Mouse (Mus musculus) G1E (cell line): ENCODE data around the gene Clcn2. TPM values are rescaled to one million over a fixed set of nuclear protein-coding genes. Genes with fewer than 3 reads are reported as not detected.
A peak's percentile ranks its signal among the peaks of the same experiment; 100 is the strongest.

ENCODE experiments used
- ATAC-seq: 2 replicates; pipeline ENCODE4 v1.8.0; 2016; ENCODE audit warnings: mild to moderate bottlenecking; ENCODE audit not compliant: insufficient number of reproducible peaks, poor library complexity, low FRiP score, severe bottlenecking; ENCODE audit errors: extremely low read depth
- DNase-seq: peaks from one replicate; pipeline ENCODE4 v3.0.0; 2012; ENCODE audit warnings: low spot score
- H3K27me3 ChIP-seq: 2 replicates; pipeline ENCODE4 v1.6.1; 2012; ENCODE audit warnings: mild to moderate bottlenecking, low read length, inconsistent platforms; ENCODE audit not compliant: insufficient read depth
- H3K36me3 ChIP-seq: replicated peaks from 2 replicates; pipeline ENCODE3; 2012; ENCODE audit warnings: mild to moderate bottlenecking, inconsistent platforms
- H3K4me1 ChIP-seq: 2 replicates; pipeline ENCODE4 v1.6.1; 2012; ENCODE audit warnings: low read depth, low read length, inconsistent platforms, mixed read lengths; ENCODE audit not compliant: insufficient read depth
- H3K4me3 ChIP-seq: 2 replicates; pipeline ENCODE4 v1.5.1; 2012; ENCODE audit warnings: low read depth, mild to moderate bottlenecking, inconsistent platforms, low read length, moderate library complexity, mixed read lengths
- H3K9me3 ChIP-seq: replicated peaks from 2 replicates; pipeline ENCODE4 v1.6.1; 2012; ENCODE audit warnings: inconsistent platforms
- CTCF ChIP-seq: IDR thresholded peaks from 2 replicates; pipeline ENCODE4 v1.5.1; 2012; ENCODE audit warnings: low read depth, low read length, inconsistent platforms, mixed read lengths
- GATA1 ChIP-seq: IDR thresholded peaks from 2 replicates; pipeline ENCODE4 v1.6.1; 2012; ENCODE audit warnings: borderline replicate concordance, low read length, inconsistent platforms, mixed read lengths
- GATA2 ChIP-seq: IDR thresholded peaks from 2 replicates; pipeline ENCODE4 v1.6.1; 2012; ENCODE audit warnings: low read depth, low read length, inconsistent platforms, borderline replicate concordance
- POLR2AphosphoS5 ChIP-seq: IDR thresholded peaks from 2 replicates; pipeline ENCODE4 v1.6.1; 2012; ENCODE audit warnings: low read depth, low read length, inconsistent platforms; ENCODE audit not compliant: insufficient replicate concordance
- TAL1 ChIP-seq: conservative IDR thresholded peaks from 2 replicates; pipeline ENCODE4 v1.6.1; 2012; ENCODE audit warnings: low read depth, low read length, inconsistent platforms, mixed read lengths
- polyA plus RNA-seq: library from polyadenylated mRNA; stranded (reverse); fragments of >175 nt; gene quantifications from 2 replicates; pipeline ENCODE4 v1.2.3, GENCODE M21; 2012
- total RNA-seq, 2 experiments: library from RNA; stranded (forward) in 1 of 2; stranded (reverse) in 1 of 2; fragments of 200-1000 nt in 1 of 2; fragments of >200 nt in 1 of 2; fragmentation: Nextera tagmentation in 1 of 2; gene quantifications; 2 replicates each; pipeline ENCODE4 v1.2.3; 2014 to 2017

Gene Clcn2
- total and polyA plus RNA-seq, 3 experiments: 16.4 to 55.5 (median 25.8) TPM

DNA sequence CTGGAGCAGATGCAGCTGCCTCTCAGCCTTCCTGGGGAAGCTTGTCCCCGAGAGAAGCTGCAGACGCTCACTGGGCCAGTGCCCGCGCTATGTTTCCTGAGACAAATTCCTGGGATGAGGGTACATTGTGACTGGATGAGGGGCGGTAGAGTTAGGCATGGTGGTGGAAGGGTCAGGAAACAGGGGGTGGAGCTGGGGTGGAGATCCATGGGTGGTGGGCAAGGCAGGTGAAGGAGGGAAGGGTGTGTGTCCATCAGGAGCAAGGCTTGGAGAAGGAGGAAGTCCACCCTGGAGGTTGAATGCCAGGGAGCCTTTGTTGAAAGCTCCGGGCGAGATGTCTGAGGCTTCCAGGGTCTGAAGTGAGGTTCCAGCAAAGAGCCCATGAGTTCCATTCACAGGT lies 7.8 kb upstream of the Clcn2 start:
- no peak for TF ChIP-seq GATA1
- no peak for TF ChIP-seq CTCF
- no peak for TF ChIP-seq POLR2AphosphoS5
- no peak for TF ChIP-seq GATA2
- no peak for TF ChIP-seq TAL1
- DNase-seq (no peak), ATAC-seq (no peak)
- peaks cover 31% of the 10 kb centered on the region for H3K36me3 ChIP-seq
- no peak overlapping the region for H3K4me3 ChIP-seq
- H3K27me3 ChIP-seq: peaks cover 39% of the 10 kb centered on the region
- H3K9me3 ChIP-seq: no peaks in the 10 kb centered on the region
- H3K4me1 ChIP-seq: peaks cover 15% of the 10 kb centered on the region

DNA sequence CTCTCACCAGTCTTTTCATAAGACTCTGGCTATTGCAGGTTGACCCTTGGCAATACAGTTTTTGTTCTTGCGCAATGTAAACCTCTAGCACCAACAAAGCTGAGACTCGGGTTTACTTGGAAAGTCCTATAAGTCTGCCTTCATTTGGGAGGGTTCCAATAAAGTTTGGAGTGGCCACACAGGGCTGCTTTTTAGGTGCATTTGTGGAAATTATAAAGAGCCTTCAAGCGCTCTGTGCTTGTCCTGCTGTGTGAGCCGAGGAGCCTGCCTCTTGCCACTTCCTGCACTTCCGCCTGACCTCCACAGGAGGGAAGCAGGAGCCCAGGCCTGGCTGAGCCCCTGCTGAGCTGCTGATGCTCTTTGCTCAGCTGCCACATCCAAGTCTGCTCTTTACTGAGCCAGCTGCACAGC lies 6.8 kb upstream of the Clcn2 start:
- H3K4me3 ChIP-seq: no peak overlapping the region
- H3K9me3 ChIP-seq: no peaks in the 10 kb centered on the region
- H3K27me3 ChIP-seq: peaks cover 29% of the 10 kb centered on the region
- TF ChIP-seq POLR2AphosphoS5 (no peak), CTCF (peak; percentile 18; the same call in 1 of the 2 replicates)
- H3K36me3 ChIP-seq: peaks cover 41% of the 10 kb centered on the region
- H3K4me1 ChIP-seq: peaks cover 20% of the 10 kb centered on the region
- DNase-seq: no peak
- peak; percentile 15; the same call in 1 of the 2 replicates for ATAC-seq

DNA sequence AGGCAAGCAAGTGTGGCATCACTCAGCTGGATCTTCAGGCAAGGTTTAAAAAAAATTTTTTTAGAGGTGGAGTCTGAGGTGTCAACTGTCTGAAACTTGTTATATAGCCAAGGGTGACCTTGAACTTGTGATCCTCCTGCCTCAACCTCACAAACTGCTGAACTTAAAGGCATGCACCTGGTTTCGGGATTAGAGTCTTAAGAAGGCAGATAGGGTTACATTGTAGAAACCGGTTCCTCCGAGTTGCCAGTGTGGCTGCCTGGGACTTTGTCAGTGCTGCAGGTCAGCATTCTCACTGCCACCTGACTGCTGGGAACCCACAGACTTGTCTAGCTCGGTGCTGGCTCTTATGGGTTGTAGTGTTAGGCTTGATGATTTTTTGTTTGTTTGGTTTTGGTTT lies 5.7 kb upstream of the Clcn2 start:
- Histone ChIP-seq H3K4me3 (no peak overlapping the region), H3K9me3 (no peaks in the 10 kb centered on the region), H3K27me3 (peaks cover 18% of the 10 kb centered on the region), H3K36me3 (peaks cover 41% of the 10 kb centered on the region), H3K4me1 (peaks cover 26% of the 10 kb centered on the region)
- no peak for DNase-seq
- ATAC-seq: no peak
- TF ChIP-seq GATA2 (no peak), TAL1 (no peak), CTCF (no peak), GATA1 (no peak), POLR2AphosphoS5 (no peak)

DNA sequence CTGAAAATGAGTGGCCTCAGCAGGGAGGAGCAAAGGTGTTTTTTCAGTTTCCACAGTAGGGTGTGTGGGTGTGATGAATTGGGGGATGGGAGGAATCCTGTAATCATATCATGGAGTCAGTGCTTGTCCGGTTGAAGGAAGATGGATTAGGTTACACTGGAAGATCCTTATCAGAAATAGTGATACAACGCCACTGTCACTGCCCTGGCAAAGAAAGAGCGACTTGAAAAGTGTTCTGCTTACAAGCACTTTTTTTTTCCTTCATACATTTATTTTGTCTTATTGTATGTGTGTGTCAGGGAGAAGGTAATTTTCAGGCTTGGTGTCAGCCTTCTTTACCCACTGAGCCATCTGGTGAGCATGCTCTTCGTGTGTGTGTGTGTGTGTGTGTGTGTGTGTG lies 5.2 kb upstream of the Clcn2 start:
- peaks cover 16% of the 10 kb centered on the region for H3K27me3 ChIP-seq
- peaks cover 41% of the 10 kb centered on the region for H3K36me3 ChIP-seq
- ATAC-seq (no peak), DNase-seq (no peak)
- TF ChIP-seq GATA1 (no peak), POLR2AphosphoS5 (no peak), GATA2 (no peak), CTCF (no peak), TAL1 (no peak)
- H3K9me3 ChIP-seq: no peaks in the 10 kb centered on the region
- H3K4me3 ChIP-seq: no peak overlapping the region
- peaks cover 26% of the 10 kb centered on the region for H3K4me1 ChIP-seq

DNA sequence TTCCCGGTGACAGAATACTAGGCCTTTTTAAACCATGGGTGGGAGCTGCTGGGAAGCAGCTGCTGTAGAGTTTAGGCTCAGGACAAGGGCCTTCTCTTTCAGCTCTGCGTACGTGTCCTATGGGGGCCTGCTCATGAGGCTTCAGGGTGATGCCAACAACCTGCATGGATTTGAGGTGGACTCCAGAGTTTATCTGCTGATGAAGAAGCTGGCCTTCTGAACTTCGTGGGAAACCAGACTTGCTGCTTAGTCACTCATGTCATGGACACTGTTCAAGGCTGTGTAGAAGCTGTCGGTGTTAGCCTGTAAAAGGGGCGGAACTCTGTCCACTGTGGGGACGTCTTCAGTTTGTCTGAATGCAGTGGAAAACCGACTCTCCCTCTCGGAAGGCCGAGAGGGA lies 4.3 kb upstream of the Clcn2 start:
- Histone ChIP-seq H3K9me3 (no peaks in the 10 kb centered on the region), H3K4me3 (no peak overlapping the region), H3K4me1 (peaks cover 31% of the 10 kb centered on the region), H3K36me3 (peaks cover 41% of the 10 kb centered on the region), H3K27me3 (peaks cover 16% of the 10 kb centered on the region)
- TF ChIP-seq POLR2AphosphoS5: no peak
- ATAC-seq: no peak
- DNase-seq: no peak

DNA sequence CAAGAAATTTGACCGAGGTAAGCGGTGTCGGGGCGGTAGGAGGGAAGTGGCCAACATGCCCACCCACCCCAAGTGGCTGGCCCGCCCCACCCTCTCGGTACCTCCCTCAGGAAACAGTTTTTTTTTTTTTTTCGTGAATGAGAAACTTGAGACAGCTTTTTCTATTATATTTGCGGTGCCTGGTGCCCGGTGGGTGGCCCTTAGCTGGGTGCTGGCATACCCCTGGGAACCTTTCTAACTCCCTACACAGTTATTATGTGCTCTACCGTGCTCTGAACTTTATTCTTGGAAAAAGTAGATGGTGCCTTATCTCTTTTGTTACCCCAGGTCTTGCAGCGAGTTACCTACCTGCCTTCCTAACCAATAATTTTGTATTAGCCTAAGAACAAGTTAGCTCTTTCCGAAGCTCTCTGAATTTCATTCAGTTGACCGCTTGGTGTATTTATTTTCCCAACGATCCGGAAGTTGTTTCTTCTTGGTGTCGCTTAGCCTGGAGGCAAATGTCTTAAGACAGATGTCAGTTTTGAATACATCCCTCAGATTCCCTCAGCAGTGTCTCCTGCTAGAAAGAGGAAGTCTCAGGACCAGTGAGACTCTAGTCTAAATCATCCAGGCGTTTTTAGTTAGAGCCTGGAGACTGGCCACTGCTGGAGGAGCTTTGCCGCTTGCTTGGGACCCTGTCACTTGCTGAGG lies 578 bp upstream of the Clcn2 start:
- no peaks in the 10 kb centered on the region for H3K9me3 ChIP-seq
- H3K27me3 ChIP-seq: no peaks in the 10 kb centered on the region
- 0 out of 2 replicates have a peak, but pooled peaks have one; percentile 0 for ATAC-seq
- peak; percentile 25 for DNase-seq
- peak overlapping the region; percentile 87 for H3K4me3 ChIP-seq
- TF ChIP-seq TAL1 (no peak), POLR2AphosphoS5 (no peak), GATA1 (no peak), CTCF (no peak), GATA2 (no peak)
- H3K36me3 ChIP-seq: peaks cover 53% of the 10 kb centered on the region
- peaks cover 62% of the 10 kb centered on the region for H3K4me1 ChIP-seq

DNA sequence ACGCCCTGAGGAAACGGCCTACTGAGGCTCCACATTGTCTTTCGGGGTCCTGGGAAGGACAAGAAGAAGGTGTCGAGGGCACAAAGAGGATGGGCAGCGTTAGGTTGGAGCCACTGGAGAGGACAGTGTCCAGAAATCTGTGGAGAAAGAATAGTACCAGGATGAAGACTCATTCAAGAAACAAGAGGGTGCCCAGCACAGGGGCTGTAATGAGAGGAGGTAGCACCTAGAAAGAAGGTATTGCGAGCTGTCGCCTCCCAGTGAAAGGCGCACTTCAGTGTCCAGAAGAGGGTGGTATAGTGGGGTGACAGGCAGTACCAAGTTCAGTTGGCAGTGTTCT lies 735 bp downstream of the Clcn2 start:
- Histone ChIP-seq H3K36me3 (peaks cover 53% of the 10 kb centered on the region), H3K4me3 (peak overlapping the region; percentile 87), H3K9me3 (no peaks in the 10 kb centered on the region), H3K4me1 (peaks cover 64% of the 10 kb centered on the region), H3K27me3 (no peaks in the 10 kb centered on the region)
- ATAC-seq: no peak
- TF ChIP-seq CTCF (no peak), GATA1 (no peak), GATA2 (no peak), POLR2AphosphoS5 (no peak), TAL1 (no peak)
- DNase-seq: no peak
